Mouse (Mus musculus) layer of hippocampus, adult 2 months (tissue): ENCODE measurements around the gene Slc25a10. TPM values are rescaled to one million over a fixed set of nuclear protein-coding genes. Genes with fewer than 3 reads are reported as not detected.
A peak's percentile ranks its signal among the peaks of the same experiment; 100 is the strongest.

Experiments used
- DNase-seq, 2 experiments: peaks; one replicate each; pipeline ENCODE4 v3.0.0; 2022; ENCODE audit warnings: low spot score in 2 of 2
- H3K27ac ChIP-seq: fragments of 200-600 bp; 2 replicates; pipeline ENCODE4 v1.8.1; 2022
- H3K4me3 ChIP-seq: fragments of 200-600 bp; 2 replicates; pipeline ENCODE4 v1.8.1; 2022; ENCODE audit warnings: mild to moderate bottlenecking
- CTCF ChIP-seq: fragments of 200-600 bp; conservative IDR thresholded peaks from 2 replicates; pipeline ENCODE4 v1.8.1; 2022; ENCODE audit warnings: antibody characterized with exemption, mild to moderate bottlenecking, moderate library complexity
- total RNA-seq, 2 experiments: library from RNA; stranded (reverse); gene quantifications; 2 replicates each; pipeline ENCODE4 v1.2.3; 2021

The Slc25a10 gene
- total RNA-seq, 2 experiments from 2014 or later = 19.8 to 22.3 TPM

DNA sequence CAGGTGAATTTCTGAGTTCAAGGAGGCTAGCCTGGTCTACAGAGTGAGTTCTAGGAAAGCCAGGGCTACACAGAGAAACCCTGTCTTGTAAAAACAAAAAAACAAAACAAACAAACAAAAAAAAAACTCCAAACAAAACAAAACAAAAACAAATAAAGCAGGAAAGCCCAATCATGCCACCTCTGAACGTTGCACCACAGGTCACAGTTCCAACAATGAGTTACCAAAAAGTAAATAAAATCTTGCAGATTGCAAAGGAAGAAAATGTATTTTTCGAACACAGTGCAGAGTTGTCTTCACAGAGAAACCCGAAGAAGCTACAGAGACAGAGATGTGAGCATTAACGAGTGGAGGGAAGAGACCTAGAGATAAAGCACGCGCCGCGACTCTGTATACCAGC is 30.9 kb downstream of the Slc25a10 start:
- Histone ChIP-seq H3K4me3 (no peak overlapping the region), H3K27ac (no peak overlapping the region)
- TF ChIP-seq CTCF = no peak
- no peak for DNase-seq

GRCm38 (mm10) chr11:120525959-120526358 is 34.3 kb downstream of the Slc25a10 start:
- TF ChIP-seq CTCF = no peak
- DNase-seq = no peak
- H3K4me3 ChIP-seq = no peak overlapping the region
- H3K27ac ChIP-seq = no peak overlapping the region

DNA sequence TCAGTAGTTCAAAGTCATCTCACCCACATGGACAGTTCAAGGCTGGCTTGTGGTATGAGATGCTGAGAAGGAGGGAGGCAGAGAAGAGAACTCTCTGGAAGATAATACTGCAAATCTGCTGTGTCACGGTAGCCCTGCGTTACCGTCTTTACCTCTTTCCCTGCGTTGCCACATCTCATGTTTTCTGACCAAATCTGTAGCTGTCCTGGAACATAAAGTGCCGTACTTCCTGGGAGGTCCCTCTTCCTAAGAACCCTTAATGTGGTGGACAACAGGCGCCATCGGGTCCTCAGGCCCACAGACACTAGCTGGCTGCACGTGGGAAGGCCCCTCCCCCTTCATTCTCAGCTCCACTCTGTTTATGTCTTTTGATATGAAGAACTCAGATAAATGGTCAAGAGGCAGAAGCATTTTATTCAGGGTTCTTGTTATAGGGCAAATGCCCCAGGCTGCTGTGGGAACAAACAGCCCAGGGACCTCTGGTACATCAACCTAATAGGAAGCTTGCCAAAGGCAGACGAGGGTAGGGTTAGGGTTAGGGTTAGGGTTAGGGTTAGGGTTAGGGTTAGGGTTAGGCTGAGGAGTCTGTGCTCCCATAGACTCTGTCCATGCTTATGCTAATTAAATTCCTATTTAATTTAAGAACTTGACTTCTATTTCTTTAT is 36.2 kb downstream of the Slc25a10 start:
- no peak for DNase-seq
- Histone ChIP-seq H3K27ac (no peak overlapping the region), H3K4me3 (no peak overlapping the region)
- TF ChIP-seq CTCF = no peak

DNA sequence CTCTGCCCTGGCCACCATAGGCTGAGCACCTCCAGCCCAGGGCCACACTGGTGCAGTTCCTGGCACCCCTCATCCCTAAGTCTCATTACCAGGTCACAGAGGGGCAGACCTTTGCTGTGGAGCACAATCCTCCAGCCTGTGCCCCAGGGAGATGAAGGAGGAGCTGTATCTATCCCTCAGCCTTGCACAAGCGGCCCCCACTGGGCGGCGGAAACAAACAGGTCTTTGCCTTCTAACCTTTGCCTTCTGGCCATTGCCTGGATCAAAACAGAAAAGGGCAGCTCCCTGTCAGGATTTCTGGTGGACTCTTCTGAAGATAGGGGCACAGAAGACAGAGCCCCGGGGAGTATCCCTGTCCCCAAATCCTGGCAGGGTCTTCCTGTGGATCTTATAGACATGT is 37.3 kb downstream of the Slc25a10 start:
- no peak overlapping the region for H3K27ac ChIP-seq
- TF ChIP-seq CTCF = no peak
- no peak for DNase-seq
- H3K4me3 ChIP-seq = no peak overlapping the region

DNA sequence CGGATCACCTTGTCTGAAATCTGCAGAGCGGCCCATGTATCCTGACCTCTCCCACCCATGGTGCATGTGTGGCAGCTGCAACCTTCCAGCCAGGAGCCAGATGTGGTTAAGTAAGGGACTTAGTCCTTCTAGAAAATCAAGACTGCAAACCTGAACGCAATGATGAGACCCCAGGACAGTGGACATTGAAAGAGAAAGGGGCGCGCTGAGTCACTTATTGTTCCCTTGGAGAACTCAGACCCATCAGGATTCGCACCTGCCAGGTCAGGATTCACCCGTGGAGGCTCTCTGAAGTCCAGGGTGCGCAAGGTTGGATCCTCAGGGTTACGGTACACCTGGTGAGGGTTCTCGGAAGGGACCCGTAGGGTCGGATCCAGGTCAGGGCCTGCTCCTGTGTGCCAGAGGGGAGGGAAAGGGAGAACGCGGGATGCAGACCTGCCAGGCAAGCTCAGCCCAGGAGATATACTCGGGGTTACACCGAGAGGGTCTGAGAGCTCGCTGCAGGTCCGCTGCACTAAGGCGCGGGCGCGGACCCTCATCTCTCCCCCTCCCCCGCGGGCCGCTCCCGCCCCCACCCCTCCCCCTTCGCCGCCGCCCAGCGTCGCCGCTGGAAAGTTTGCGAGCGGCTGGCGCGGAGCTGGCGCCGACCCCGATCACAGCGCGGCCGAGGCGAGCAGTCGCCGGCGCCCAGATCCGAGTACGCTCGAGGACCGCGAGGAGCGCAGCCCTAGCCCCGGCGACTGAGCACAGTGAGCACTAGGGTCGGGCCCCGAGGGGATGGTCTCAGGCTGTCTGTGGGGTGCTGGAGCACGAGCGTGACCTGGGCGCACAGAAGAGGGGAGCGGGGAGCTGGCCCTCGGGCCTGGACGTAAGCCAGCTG is 38.7 kb downstream of the Slc25a10 start, which contains the start of gene Gcgr:
Gene Gcgr, plus strand, starts transcription at position 615 of the 880 bp plus-strand sequence.
- Histone ChIP-seq H3K27ac (no peak within 1 kb of the TSS), H3K4me3 (peak within 1 kb of the TSS; percentile 26; the same call in 1 of the 2 replicates)
- no peak for TF ChIP-seq CTCF
- no peak for DNase-seq

DNA sequence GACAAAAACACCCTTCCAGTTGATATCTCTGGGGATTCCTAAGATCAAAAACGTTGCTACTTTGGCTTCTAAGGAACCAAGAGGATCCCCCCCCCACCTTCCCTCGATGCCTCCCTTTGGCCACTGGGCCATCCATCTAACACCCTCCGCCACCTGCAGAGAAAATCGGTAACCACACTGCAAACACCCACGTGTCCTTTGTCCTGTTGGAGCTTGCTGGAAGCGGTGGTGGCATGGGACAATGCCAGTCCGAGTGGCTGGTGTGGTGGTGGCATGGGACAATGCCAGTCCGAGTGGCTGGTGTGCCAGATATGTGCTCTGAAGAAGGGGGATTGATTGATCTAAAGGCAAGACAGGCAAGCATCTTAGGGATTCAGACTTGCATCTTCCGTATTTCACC is 40.0 kb downstream of the Slc25a10 start:
- no peak for DNase-seq
- no peak overlapping the region for H3K4me3 ChIP-seq
- no peak for TF ChIP-seq CTCF
- H3K27ac ChIP-seq = no peak overlapping the region

DNA sequence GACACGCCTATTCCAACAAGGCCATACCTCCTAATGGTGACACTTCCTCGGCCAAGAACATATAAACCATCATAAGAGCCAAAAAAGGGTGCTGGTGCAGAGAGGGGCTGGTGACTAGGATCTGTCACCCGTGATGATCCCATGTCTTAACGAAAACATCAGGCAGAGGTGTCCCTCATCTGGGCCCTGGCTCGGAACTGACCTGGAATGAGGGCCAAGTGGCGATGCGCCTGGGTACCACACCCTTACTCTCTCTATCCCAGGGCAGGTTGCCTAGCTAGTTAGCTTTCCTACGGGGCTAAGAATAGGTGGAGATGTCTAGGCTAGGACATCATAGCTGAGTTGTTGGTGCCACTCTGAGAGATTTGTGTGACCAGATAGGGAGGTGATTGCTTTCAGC is 42.5 kb downstream of the Slc25a10 start:
- Histone ChIP-seq H3K4me3 (no peak overlapping the region), H3K27ac (no peak overlapping the region)
- TF ChIP-seq CTCF = no peak
- DNase-seq = no peak

DNA sequence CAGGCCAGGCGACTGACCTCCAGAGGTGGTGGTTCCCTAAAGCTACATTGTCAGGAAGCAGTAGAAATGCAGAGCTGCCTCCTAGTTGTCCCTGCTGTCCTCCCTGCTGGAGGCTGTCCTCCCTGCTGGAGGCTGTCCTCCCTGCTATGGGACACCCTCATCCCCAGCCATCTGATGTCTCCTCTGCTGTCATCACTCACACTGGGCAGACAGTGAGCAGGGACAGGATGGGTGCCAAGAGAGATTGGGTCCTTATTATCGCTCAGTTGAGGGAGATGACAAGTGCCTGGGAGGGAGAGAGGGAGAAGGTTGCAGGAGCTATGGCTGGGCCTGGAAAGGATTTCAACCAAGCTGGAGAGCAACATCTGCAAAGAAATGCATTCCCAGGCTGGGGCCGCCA is 43.5 kb downstream of the Slc25a10 start:
- no peak overlapping the region for H3K4me3 ChIP-seq
- no peak for DNase-seq
- H3K27ac ChIP-seq = no peak overlapping the region
- no peak for TF ChIP-seq CTCF

- no peak overlapping the region for H3K27ac ChIP-seq
- DNase-seq = no peak
- no peak for TF ChIP-seq CTCF
- no peak overlapping the region for H3K4me3 ChIP-seq
Measured at GRCm38 (mm10) chr11:120535804-120536203, 44.2 kb downstream of the Slc25a10 start.

- no peak for TF ChIP-seq CTCF
- DNase-seq = no peak
- H3K4me3 ChIP-seq = no peak overlapping the region
- no peak overlapping the region for H3K27ac ChIP-seq
Measured at GRCm38 (mm10) chr11:120538485-120538884, 46.8 kb downstream of the Slc25a10 start.

GRCm38 (mm10) chr11:120538955-120539284 is 47.3 kb downstream of the Slc25a10 start:
- no peak overlapping the region for H3K4me3 ChIP-seq
- H3K27ac ChIP-seq = no peak overlapping the region
- DNase-seq = no peak
- TF ChIP-seq CTCF = no peak

- no peak overlapping the region for H3K27ac ChIP-seq
- no peak for DNase-seq
- H3K4me3 ChIP-seq = no peak overlapping the region
- no peak for TF ChIP-seq CTCF
Measured at GRCm38 (mm10) chr11:120539285-120540014, 47.8 kb downstream of the Slc25a10 start.

GRCm38 (mm10) chr11:120541907-120542306 is 50.3 kb downstream of the Slc25a10 start:
- peak; percentile 62 for TF ChIP-seq CTCF
- H3K27ac ChIP-seq = no peak overlapping the region
- H3K4me3 ChIP-seq = no peak overlapping the region
- DNase-seq = no peak
